10 mouse cellular contexts compared by ENCODE assay signal in genomic region chrX:48310706-48311517, GRCm38 (mm10). TPM values are rescaled to one million over a fixed set of nuclear protein-coding genes. Genes with fewer than 3 reads are reported as not detected.
DNase-seq lines count a peak whose midpoint lies in the region; ATAC-seq and TF ChIP-seq lines count a peak whose summit lies in the region.
"Had no signal": no experiment of that assay in that cellular context is flagged by ENCODE, and none has a peak within 500 bp of the region (broad histone marks: within the 10 kb centered on the region; RNA-seq: fewer than 3 reads in every experiment).

No protein-coding gene starts in this region.

- H3K4me1 ChIP-seq in heart, embryonic 11.5 days (ENCODE audit: control insufficient read depth, insufficient read depth, low read length), result no peaks in the 10 kb centered on the region
- H3K4me1 ChIP-seq in heart, adult 2 months (ENCODE audit: control insufficient read depth, insufficient read depth, low read length), result peaks cover 2% of the 10 kb centered on the region; the same call in 1 of the 2 replicates
- no peaks in the 10 kb centered on the region; the same call in 1 of the 2 replicates for H3K4me1 ChIP-seq in hindbrain, embryonic 16.5 days (ENCODE audit: control insufficient read depth, insufficient read depth, low read depth, low read length)
- peaks cover 7% of the 10 kb centered on the region; the same call in 1 of the 2 replicates for H3K4me1 ChIP-seq in midbrain, embryonic 15.5 days

- TF ChIP-seq POLR2A in heart, adult 2 months (IDR thresholded peaks at IDR 0.05; ENCODE audit: insufficient read depth, low read depth, low read length), result no peak
- TF ChIP-seq POLR2A in brain, embryonic 14.5 days (IDR thresholded peaks at IDR 0.05; ENCODE audit: borderline replicate concordance, extremely low read depth, insufficient read depth, insufficient read length, poor library complexity, severe bottlenecking), result no peak

- H3K79me2 ChIP-seq in heart, adult 2 months (replicated peaks; ENCODE audit: control insufficient read depth, insufficient read depth, low read length), result no peaks in the 10 kb centered on the region

- no peak for TF ChIP-seq EP300 in heart, adult 2 months (IDR thresholded peaks at IDR 0.05; ENCODE audit: insufficient read depth, low read depth, low read length)

- peaks cover 10% of the 10 kb centered on the region for H3K27me3 ChIP-seq in heart, embryonic 11.5 days (ENCODE audit: control insufficient read depth, insufficient read depth, low read length)
- H3K27me3 ChIP-seq in heart, adult 2 months (ENCODE audit: control insufficient read depth, insufficient read depth, low read length), result no peaks in the 10 kb centered on the region
- H3K27me3 ChIP-seq in hindbrain, embryonic 16.5 days (replicated peaks; ENCODE audit: control insufficient read depth, insufficient read depth, low read length), result no peaks in the 10 kb centered on the region
- no peaks in the 10 kb centered on the region for H3K27me3 ChIP-seq in midbrain, embryonic 15.5 days (replicated peaks)
- H3K27me3 ChIP-seq: CH12.LX had no signal

- H3K27ac ChIP-seq in heart, embryonic 11.5 days (ENCODE audit: low read depth, low read length), result no peak overlapping the region
- no peak overlapping the region for H3K27ac ChIP-seq in heart, adult 2 months
- H3K27ac ChIP-seq in hindbrain, embryonic 16.5 days (ENCODE audit: low read depth, low read length), result no peak overlapping the region
- H3K27ac ChIP-seq in midbrain, embryonic 15.5 days, result no peak overlapping the region
- H3K27ac ChIP-seq in layer of hippocampus, adult 2 months, result no peak overlapping the region

- H3K9ac ChIP-seq in heart, embryonic 11.5 days (ENCODE audit: low read depth, low read length), result peak overlapping the region; percentile 46; the same call in 1 of the 2 replicates
- H3K9ac ChIP-seq in heart, adult 2 months (ENCODE audit: low read depth, low read length), result no peak overlapping the region
- peak overlapping the region; percentile 45 for H3K9ac ChIP-seq in hindbrain, embryonic 16.5 days (ENCODE audit: low read depth, low read length)
- H3K9ac ChIP-seq in midbrain, embryonic 15.5 days, result no peak overlapping the region

- ATAC-seq in heart, embryonic 11.5 days (replicated peaks; ENCODE audit: insufficient number of reproducible peaks, low FRiP score, low TSS enrichment), result peak; percentile 50; the same call in 1 of the 2 replicates
- ATAC-seq in hindbrain, embryonic 16.5 days, result no peak
- no peak; the same call in 1 of the 2 replicates for ATAC-seq in midbrain, embryonic 15.5 days (replicated peaks)

- intact Hi-C loops in heart, adult 2 months (cut with DNase I), result no loop called here
- intact Hi-C loops in left cerebral cortex, postnatal 14 days (cut with DNase I), result no loop called here
- intact Hi-C loops in left cerebral cortex, postnatal 36 days (cut with DNase I), result no loop called here

- H3K4me3 ChIP-seq in heart, embryonic 11.5 days (ENCODE audit: low read depth, low read length), result peak overlapping the region; percentile 34
- H3K4me3 ChIP-seq in heart, adult 2 months, result no peak overlapping the region
- peak overlapping the region; percentile 17 for H3K4me3 ChIP-seq in hindbrain, embryonic 16.5 days (ENCODE audit: low read length)
- peak overlapping the region; percentile 15; the same call in 1 of the 2 replicates for H3K4me3 ChIP-seq in midbrain, embryonic 15.5 days
- H3K4me3 ChIP-seq in layer of hippocampus, adult 2 months, result no peak overlapping the region
- H3K4me3 ChIP-seq: myocyte had no signal

- 12% methylated on average over 26 of the region's 26 CpGs for WGBS in heart, embryonic 11.5 days (ENCODE audit: insufficient replicate concordance)
- 27% methylated on average over 26 of the region's 26 CpGs for WGBS in heart, adult 2 months
- 21% methylated on average over 26 of the region's 26 CpGs for WGBS in hindbrain, embryonic 16.5 days
- 32% methylated on average over 26 of the region's 26 CpGs for WGBS in midbrain, embryonic 15.5 days

- peak overlapping the region; percentile 63 for H3K4me2 ChIP-seq in heart, embryonic 11.5 days
- peak overlapping the region; percentile 55 for H3K4me2 ChIP-seq in hindbrain, embryonic 16.5 days (ENCODE audit: low read length)
- peak overlapping the region; percentile 50 for H3K4me2 ChIP-seq in midbrain, embryonic 15.5 days

- no peaks in the 10 kb centered on the region for H3K36me3 ChIP-seq in heart, embryonic 11.5 days (ENCODE audit: control insufficient read depth, insufficient read depth, low read length)
- H3K36me3 ChIP-seq in heart, adult 2 months (ENCODE audit: control insufficient read depth, insufficient read depth, low read length), result no peaks in the 10 kb centered on the region
- no peaks in the 10 kb centered on the region for H3K36me3 ChIP-seq in hindbrain, embryonic 16.5 days (ENCODE audit: control insufficient read depth, insufficient read depth, low read length)
- H3K36me3 ChIP-seq in midbrain, embryonic 15.5 days (replicated peaks), result no peaks in the 10 kb centered on the region

- H3K9me3 ChIP-seq in heart, embryonic 11.5 days (replicated peaks; ENCODE audit: control insufficient read depth, low read length), result no peaks in the 10 kb centered on the region
- H3K9me3 ChIP-seq in hindbrain, embryonic 16.5 days (ENCODE audit: control insufficient read depth, low read length), result no peaks in the 10 kb centered on the region
- H3K9me3 ChIP-seq in midbrain, embryonic 15.5 days, result no peaks in the 10 kb centered on the region

- DNase-seq in heart, adult 2 months, result no peak
- peak; percentile 9 for DNase-seq in brain, embryonic 14.5 days (ENCODE audit: low read depth)
- no peak for DNase-seq in left cerebral cortex, postnatal 14 days (ENCODE audit: low spot score in 2 of 2)
- no peak for DNase-seq in layer of hippocampus, adult 2 months (ENCODE audit: low spot score in 2 of 2)
- DNase-seq in left cerebral cortex, postnatal 36 days (ENCODE audit: low spot score in 2 of 2), result no peak

- TF ChIP-seq CTCF in heart, adult 2 months (IDR thresholded peaks at IDR 0.05), result no peak
- TF ChIP-seq CTCF in brain, embryonic 14.5 days (IDR thresholded peaks at IDR 0.05; ENCODE audit: borderline replicate concordance, extremely low read depth, insufficient read depth, insufficient read length), result no peak
- TF ChIP-seq CTCF in layer of hippocampus, adult 2 months (conservative IDR thresholded peaks at IDR 0.05), result no peak

RNA-seq across cellular contexts. Expression of gene Bcorl1, which starts 30.2 kb away (rescaled TPM):
- polyA plus RNA-seq in heart, embryonic 11.5 days (2014; fragmentation: Nextera tagmentation; extraction: Ambion mirVana), result 4.7 and 6.6 TPM in 2 replicates
- total RNA-seq in heart, adult 2 months (2021), result 1 to 10 TPM; 5.7 to 6.0 TPM
- 2.2 and 2.3 TPM in 2 replicates for polyA plus RNA-seq in heart, adult 2 months (2012; rRNA removed)
- polyA plus RNA-seq in brain, embryonic 14.5 days (2012; rRNA removed), result 5.1 and 11.3 TPM in 2 replicates
- 6.8 and 7.3 TPM in 2 replicates for polyA plus RNA-seq in hindbrain, embryonic 16.5 days (2015; fragmentation: Nextera tagmentation; extraction: Ambion mirVana)
- polyA plus RNA-seq in midbrain, embryonic 15.5 days (2015; fragmentation: Nextera tagmentation; extraction: Ambion mirVana), result 6.2 and 8.4 TPM in 2 replicates
- 10 to 100 TPM; 18.0 to 19.3 TPM for total RNA-seq in left cerebral cortex, postnatal 14 days (2021)
- total RNA-seq in layer of hippocampus, adult 2 months (2021), result 10 to 100 TPM; 15.0 to 21.0 TPM
- total RNA-seq in left cerebral cortex, postnatal 36 days (2021), result 10 to 100 TPM; 17.9 to 20.4 TPM

RNA-seq across cellular contexts. Expression of gene Utp14a, which starts 54.2 kb away (rescaled TPM):
- 11.0 and 12.0 TPM in 2 replicates for polyA plus RNA-seq in heart, embryonic 11.5 days (2014; fragmentation: Nextera tagmentation; extraction: Ambion mirVana)
- total RNA-seq in heart, adult 2 months (2021), result 10 to 100 TPM; 14.0 to 18.1 TPM
- polyA plus RNA-seq in heart, adult 2 months (2012; rRNA removed), result 2.5 and 4.6 TPM in 2 replicates
- 14.7 and 16.4 TPM in 2 replicates for polyA plus RNA-seq in brain, embryonic 14.5 days (2012; rRNA removed)
- polyA plus RNA-seq in hindbrain, embryonic 16.5 days (2015; fragmentation: Nextera tagmentation; extraction: Ambion mirVana), result 11.8 and 13.2 TPM in 2 replicates
- 13.3 and 16.0 TPM in 2 replicates for polyA plus RNA-seq in midbrain, embryonic 15.5 days (2015; fragmentation: Nextera tagmentation; extraction: Ambion mirVana)
- 10 to 100 TPM; 14.9 to 15.9 TPM for total RNA-seq in left cerebral cortex, postnatal 14 days (2021)
- 10 to 100 TPM; 16.6 to 20.1 TPM for total RNA-seq in layer of hippocampus, adult 2 months (2021)
- total RNA-seq in left cerebral cortex, postnatal 36 days (2021), result 10 to 100 TPM; 15.6 to 18.4 TPM

Comparison
In these comparisons a context has a peak if more than half of its experiments do, and no peak if none do; other contexts are left out.
1. H3K4me3 ChIP-seq: peak in heart, embryonic 11.5 days (single experiment), hindbrain, embryonic 16.5 days (single experiment) and midbrain, embryonic 15.5 days (single experiment); none in heart, adult 2 months (single experiment) and layer of hippocampus, adult 2 months (single experiment).
2. H3K9ac ChIP-seq: peak in heart, embryonic 11.5 days (single experiment) and hindbrain, embryonic 16.5 days (single experiment); none in heart, adult 2 months (single experiment) and midbrain, embryonic 15.5 days (single experiment).
3. Peak in every context shown above with its lines, with median percentiles within 50 percentile points of each other: H3K4me2 ChIP-seq.